Mouse (Mus musculus) liver, adult 2 months (tissue): ENCODE measurements at regions not wholly inside any gene's neighbourhood (a gene's known extent, or its start where the extent isn't known, plus 50 kb on each side); places are given as distances from the start of the nearest gene placed in this dataset.

Experiments used
- DNase-seq: peaks from one replicate; pipeline ENCODE4 v3.0.0-alpha.2; 2011; ENCODE audit warnings: low read depth, low spot score; ENCODE audit errors: extremely low read depth
- H3K27ac ChIP-seq: fragments of 200-500 bp; replicated peaks from 2 replicates; pipeline ENCODE4 v1.5.1; 2012; ENCODE audit warnings: low read depth, mild to moderate bottlenecking, control low read depth, inconsistent platforms, low read length; ENCODE audit not compliant: insufficient read depth
- H3K27me3 ChIP-seq: fragments of 200-500 bp; 2 replicates; pipeline ENCODE4 v1.6.1; 2012; ENCODE audit warnings: mild to moderate bottlenecking, moderate library complexity, low read length, inconsistent platforms; ENCODE audit not compliant: control insufficient read depth, insufficient read depth
- H3K36me3 ChIP-seq: fragments of 200-500 bp; 2 replicates; pipeline ENCODE4 v1.6.1; 2012; ENCODE audit warnings: low read length, inconsistent platforms; ENCODE audit not compliant: control insufficient read depth, insufficient read depth
- H3K4me1 ChIP-seq: fragments of 200-500 bp; 2 replicates; pipeline ENCODE4 v1.6.1; 2011; ENCODE audit warnings: low read length; ENCODE audit not compliant: control insufficient read depth, insufficient read depth
- H3K4me3 ChIP-seq: fragments of 200-500 bp; 2 replicates; pipeline ENCODE4 v1.5.1; 2011; ENCODE audit warnings: low read depth, mild to moderate bottlenecking, control low read depth, low read length, moderate library complexity; ENCODE audit not compliant: insufficient read depth
- H3K79me2 ChIP-seq: fragments of 200-500 bp; 2 replicates; pipeline ENCODE4 v1.6.1; 2012; ENCODE audit warnings: inconsistent platforms, mild to moderate bottlenecking, low read length, moderate library complexity; ENCODE audit not compliant: control insufficient read depth, insufficient read depth
- H3K9ac ChIP-seq: fragments of 200-500 bp; 2 replicates; pipeline ENCODE4 v1.6.1; 2012; ENCODE audit warnings: low read depth, mild to moderate bottlenecking, control low read depth, inconsistent platforms, low read length
- CTCF ChIP-seq: fragments of 200-500 bp; IDR thresholded peaks from 2 replicates; pipeline ENCODE4 v1.5.1; 2011; ENCODE audit warnings: low read depth, low read length, control low read depth
- POLR2A ChIP-seq: fragments of 200-500 bp; IDR thresholded peaks from 2 replicates; pipeline ENCODE4 v1.6.1; 2011; ENCODE audit warnings: low read length, control low read depth; ENCODE audit not compliant: insufficient read depth; ENCODE audit errors: extremely low read depth
- WGBS: fragments of 180-500 bp; shearing (Covaris S2); methylation state at CpG from one replicate; pipeline ENCODE4 v1.1.7; 2018; 5-methylcytosine and 5-hydroxymethylcytosine counted together

- Histone ChIP-seq H3K27ac (no peak overlapping the region), H3K36me3 (no peaks in the 10 kb centered on the region), H3K4me3 (no peak overlapping the region), H3K79me2 (no peaks in the 10 kb centered on the region), H3K4me1 (no peaks in the 10 kb centered on the region), H3K27me3 (no peaks in the 10 kb centered on the region), H3K9ac (no peak overlapping the region)
- WGBS = 93% methylated on average over 8 of the region's 8 CpGs
- no peak for DNase-seq
- TF ChIP-seq CTCF = no peak
- no peak for TF ChIP-seq POLR2A
Observed at GRCm38 (mm10) chr17:87507848-87508247, 61.1 kb upstream of the Calm2 start.

GRCm38 (mm10) chr17:87508582-87509253 is 62.0 kb upstream of the Calm2 start:
- 0 out of 2 replicates have a peak, but pooled peaks cover 2% of the 10 kb centered on the region for H3K4me1 ChIP-seq
- no peaks in the 10 kb centered on the region for H3K36me3 ChIP-seq
- 92% methylated on average over 16 of the region's 16 CpGs for WGBS
- no peak for DNase-seq
- H3K4me3 ChIP-seq = no peak overlapping the region
- no peak overlapping the region for H3K27ac ChIP-seq
- no peak for TF ChIP-seq CTCF
- no peak for TF ChIP-seq POLR2A
- no peaks in the 10 kb centered on the region for H3K79me2 ChIP-seq
- no peak overlapping the region for H3K9ac ChIP-seq
- no peaks in the 10 kb centered on the region for H3K27me3 ChIP-seq

- WGBS = 88% methylated on average over 9 of the region's 9 CpGs
- DNase-seq = no peak
- TF ChIP-seq CTCF (no peak), POLR2A (no peak)
- no peak overlapping the region for H3K4me3 ChIP-seq
- H3K9ac ChIP-seq = no peak overlapping the region
- H3K79me2 ChIP-seq = no peaks in the 10 kb centered on the region
- H3K27ac ChIP-seq = no peak overlapping the region
- H3K4me1 ChIP-seq = 0 out of 2 replicates have a peak, but pooled peaks cover 2% of the 10 kb centered on the region
- no peaks in the 10 kb centered on the region for H3K36me3 ChIP-seq
- no peaks in the 10 kb centered on the region for H3K27me3 ChIP-seq
Observed at GRCm38 (mm10) chr17:87512000-87512611, 65.4 kb upstream of the Calm2 start.

GRCm38 (mm10) chr17:87513822-87514221 is 67.1 kb upstream of the Calm2 start:
- no peak for DNase-seq
- no peak for TF ChIP-seq CTCF
- TF ChIP-seq POLR2A = no peak
- Histone ChIP-seq H3K4me1 (0 out of 2 replicates have a peak, but pooled peaks cover 2% of the 10 kb centered on the region), H3K27ac (no peak overlapping the region), H3K4me3 (no peak overlapping the region), H3K79me2 (no peaks in the 10 kb centered on the region), H3K36me3 (no peaks in the 10 kb centered on the region), H3K27me3 (no peaks in the 10 kb centered on the region), H3K9ac (no peak overlapping the region)
- 57% methylated on average over 11 of the region's 11 CpGs for WGBS

GRCm38 (mm10) chr17:87514366-87515126 is 67.8 kb upstream of the Calm2 start:
- Histone ChIP-seq H3K36me3 (no peaks in the 10 kb centered on the region), H3K27ac (no peak overlapping the region), H3K27me3 (no peaks in the 10 kb centered on the region), H3K4me3 (no peak overlapping the region), H3K9ac (no peak overlapping the region), H3K4me1 (0 out of 2 replicates have a peak, but pooled peaks cover 2% of the 10 kb centered on the region), H3K79me2 (no peaks in the 10 kb centered on the region)
- TF ChIP-seq CTCF (no peak), POLR2A (no peak)
- no peak for DNase-seq
- WGBS = 65% methylated on average over 6 of the region's 6 CpGs
